Mouse (Mus musculus): Measurements from ENCODE around the gene Pnrc2. TPM values are rescaled to one million over a fixed set of nuclear protein-coding genes. Genes with fewer than 3 reads are reported as not detected.

Gene Pnrc2
- polyA plus RNA-seq, 1 experiment from 2014 or later: 105 TPM

DNA sequence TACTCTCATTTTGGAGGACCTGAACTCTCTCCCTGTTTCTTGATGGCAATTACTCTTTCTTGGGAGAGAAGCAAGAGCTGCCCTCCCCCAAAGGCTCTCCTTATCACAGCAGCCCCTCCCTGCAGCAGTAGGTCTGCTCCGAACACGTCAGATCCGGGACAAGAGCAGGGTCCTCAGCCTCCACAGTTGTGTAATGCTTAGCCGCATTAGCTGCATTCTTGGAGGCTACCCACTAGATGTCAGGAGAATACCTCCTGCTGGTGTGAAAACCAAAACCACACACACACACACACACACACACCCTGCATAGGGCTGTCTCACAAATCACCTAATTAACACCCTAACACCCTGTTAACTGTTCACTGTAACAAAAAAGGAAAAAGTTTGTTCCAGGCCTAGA lies 19.2 kb upstream of the Pnrc2 start:
- ChIA-PET CTCF (interaction anchor here (0.9 to 1.5 kb wide), 3 partner anchors 27 to 92 kb away, joined by 3 to 4 read pairs (median 3); partner anchors contain the start of gene Fuca1), POLR2A (no interaction called here)
- ATAC-seq (no peak), DNase-seq (ENCODE audit: low read depth, low spot score) (no peak)
- in situ Hi-C loops (cut with MboI; ENCODE audit: low pct_unique_long_range_greater_than_20kb): no loop called here
- no peak for TF ChIP-seq CTCF (IDR thresholded peaks at IDR 0.05)
- no peaks in the 10 kb centered on the region for H3K27me3 ChIP-seq

DNA sequence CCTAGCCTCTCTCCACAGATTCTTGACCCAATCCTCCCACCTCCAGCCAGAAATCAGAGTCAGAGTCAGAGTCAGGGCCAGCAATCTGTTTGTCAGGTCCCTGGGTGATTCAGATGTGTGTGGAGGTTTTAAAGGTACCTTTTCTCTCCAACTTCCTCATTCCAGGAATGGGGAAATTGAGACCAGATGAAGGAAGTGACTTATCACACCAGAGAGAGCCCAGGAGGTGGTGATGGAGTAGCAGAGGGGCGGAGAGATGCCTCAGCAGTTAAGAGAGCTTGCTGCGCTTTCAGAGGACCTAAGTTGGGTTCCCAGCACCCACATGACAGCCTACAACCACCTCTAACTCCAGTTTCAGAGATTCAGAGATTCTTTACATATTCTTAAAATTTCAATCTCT lies 17.9 kb upstream of the Pnrc2 start:
- in situ Hi-C loops (cut with MboI; ENCODE audit: low pct_unique_long_range_greater_than_20kb): no loop called here
- TF ChIP-seq CTCF (IDR thresholded peaks at IDR 0.05): no peak
- ChIA-PET CTCF (no interaction called here), POLR2A (no interaction called here)
- H3K27me3 ChIP-seq: no peaks in the 10 kb centered on the region
- no peak for DNase-seq (ENCODE audit: low read depth, low spot score)
- no peak for ATAC-seq

DNA sequence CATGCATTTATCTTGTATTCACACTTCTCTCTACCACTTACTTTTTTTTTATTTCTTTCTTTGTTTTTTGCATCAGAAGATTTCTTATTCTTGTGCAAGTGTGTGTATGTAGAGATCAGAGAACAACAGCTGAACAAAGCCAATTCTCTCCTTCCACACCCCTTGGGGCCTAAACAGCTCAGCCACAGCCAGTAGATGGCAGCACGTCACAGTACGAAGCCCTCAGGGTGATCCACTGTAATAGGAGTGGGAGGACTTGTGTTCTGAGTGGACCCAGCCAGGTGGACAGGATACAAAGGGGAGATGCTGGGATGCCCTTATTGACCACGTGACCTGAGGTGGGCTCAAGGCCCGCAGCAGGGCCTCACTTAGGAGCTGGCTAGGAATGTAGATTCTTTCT lies 16.2 kb upstream of the Pnrc2 start:
- CTCF ChIA-PET: interaction anchor here (1.1 kb wide), 1 partner anchor 9 kb away, joined by 3 read pairs; no protein-coding TSS in a partner anchor
- ATAC-seq (no peak), DNase-seq (ENCODE audit: low read depth, low spot score) (no peak)
- H3K27me3 ChIP-seq: no peaks in the 10 kb centered on the region
- TF ChIP-seq CTCF (IDR thresholded peaks at IDR 0.05): peak; percentile 53
- POLR2A ChIA-PET: no interaction called here
- in situ Hi-C loops (cut with MboI; ENCODE audit: low pct_unique_long_range_greater_than_20kb): no loop called here

DNA sequence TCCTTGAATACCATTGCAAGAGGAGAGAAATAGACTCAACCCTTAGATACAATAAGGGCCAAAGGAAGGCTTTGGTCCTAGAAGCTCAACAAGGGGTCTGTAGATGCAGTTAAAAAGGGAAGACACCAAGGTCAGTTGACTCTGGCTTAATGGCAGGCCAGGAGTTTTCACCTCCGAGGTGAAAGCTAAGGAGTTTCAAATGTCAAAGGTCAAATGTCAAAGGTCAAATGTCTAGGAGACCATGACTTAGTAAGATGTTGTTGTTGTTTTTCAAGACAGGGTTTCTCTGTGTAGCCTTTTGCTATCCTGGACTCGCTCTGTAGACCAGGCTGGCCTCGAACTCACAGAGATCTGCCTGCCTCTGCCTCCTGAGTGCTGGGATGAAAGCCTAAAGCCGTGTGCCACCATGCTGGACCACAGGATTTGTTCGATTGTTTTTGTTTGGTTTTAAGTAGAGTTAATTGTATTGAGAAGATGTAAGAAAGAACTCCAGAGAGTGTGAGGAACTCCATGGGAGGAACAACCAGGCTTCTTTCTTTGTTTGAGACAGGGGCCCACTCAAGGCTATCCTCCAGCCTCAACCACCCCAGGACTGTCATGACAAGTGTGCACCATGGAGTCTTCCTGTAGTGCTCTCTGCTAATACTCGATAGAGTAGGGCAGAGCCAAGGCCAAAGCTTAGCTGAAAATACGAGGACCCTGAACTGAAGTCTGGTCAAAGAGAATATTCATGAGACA lies 15.7 kb upstream of the Pnrc2 start:
- H3K27me3 ChIP-seq: no peaks in the 10 kb centered on the region

DNA sequence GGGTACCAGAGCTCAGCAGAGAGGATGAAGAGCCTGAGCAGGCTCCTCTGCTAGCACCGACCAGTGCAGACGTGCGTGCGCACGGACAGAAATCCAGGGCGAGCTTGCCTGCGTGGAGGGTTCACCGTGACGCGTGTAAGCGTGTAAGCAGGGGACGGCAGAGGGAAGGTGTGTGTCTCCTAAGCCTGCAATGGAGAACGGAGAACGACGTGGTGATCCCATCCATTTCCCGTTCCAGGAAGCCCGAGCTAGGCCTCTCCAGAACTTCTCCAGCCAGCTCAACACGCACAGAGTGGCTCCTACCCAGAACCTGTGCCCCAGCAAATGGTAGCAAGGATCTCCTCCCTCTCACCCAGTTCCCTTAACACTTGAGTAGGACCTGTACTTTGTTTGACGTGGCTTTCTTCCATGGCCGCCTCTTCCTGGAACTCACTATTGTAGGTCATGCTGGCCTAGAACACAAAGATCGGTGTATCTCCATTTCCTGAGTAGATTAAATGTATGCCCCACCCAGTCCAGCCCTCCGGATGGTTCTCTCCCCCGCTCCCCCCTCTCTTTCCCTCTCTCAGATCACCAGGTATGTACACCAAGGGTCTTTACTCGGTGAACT lies 14.9 kb upstream of the Pnrc2 start:
- ChIA-PET POLR2A (no interaction called here), CTCF (no interaction called here)
- no peaks in the 10 kb centered on the region for H3K27me3 ChIP-seq
- no peak for TF ChIP-seq CTCF (IDR thresholded peaks at IDR 0.05)
- in situ Hi-C loops (cut with MboI; ENCODE audit: low pct_unique_long_range_greater_than_20kb): no loop called here
- DNase-seq (ENCODE audit: low read depth, low spot score) (no peak), ATAC-seq (no peak)

More for the DNA sequence above, 15.7 kb upstream of the Pnrc2 start:
- POLR2A ChIA-PET: no interaction called here
- in situ Hi-C loops (cut with MboI; ENCODE audit: low pct_unique_long_range_greater_than_20kb): no loop called here
- no peak for TF ChIP-seq CTCF (IDR thresholded peaks at IDR 0.05)
- CTCF ChIA-PET: interaction anchor here (1.1 kb wide), 1 partner anchor 10 kb away, joined by 3 read pairs; no protein-coding TSS in a partner anchor
- ATAC-seq: no peak
- DNase-seq (ENCODE audit: low read depth, low spot score): no peak

DNA sequence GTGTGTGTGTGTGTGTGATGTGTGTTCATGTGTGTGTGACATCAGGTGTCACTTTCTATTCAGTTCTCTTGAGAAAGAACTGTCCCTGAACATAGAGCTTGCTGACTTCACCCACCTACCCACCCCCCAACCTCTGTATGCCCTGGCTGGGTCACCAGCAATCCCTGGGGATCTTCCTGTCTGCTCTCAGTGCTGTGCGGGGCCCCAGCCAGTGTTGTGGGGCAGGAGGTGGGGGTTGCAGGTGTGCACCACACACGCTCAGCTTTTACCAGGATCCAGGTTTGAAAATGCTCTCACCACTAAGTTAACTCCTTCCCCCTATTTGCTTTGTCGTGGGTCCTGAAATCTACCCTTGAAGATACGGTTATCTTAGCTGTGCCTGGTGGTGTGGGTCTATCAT lies 12.5 kb upstream of the Pnrc2 start:
- no peak for DNase-seq (ENCODE audit: low read depth, low spot score)
- TF ChIP-seq CTCF (IDR thresholded peaks at IDR 0.05): no peak
- ChIA-PET POLR2A (no interaction called here), CTCF (no interaction called here)
- in situ Hi-C loops (cut with MboI; ENCODE audit: low pct_unique_long_range_greater_than_20kb): no loop called here
- ATAC-seq: no peak
- no peaks in the 10 kb centered on the region for H3K27me3 ChIP-seq

DNA sequence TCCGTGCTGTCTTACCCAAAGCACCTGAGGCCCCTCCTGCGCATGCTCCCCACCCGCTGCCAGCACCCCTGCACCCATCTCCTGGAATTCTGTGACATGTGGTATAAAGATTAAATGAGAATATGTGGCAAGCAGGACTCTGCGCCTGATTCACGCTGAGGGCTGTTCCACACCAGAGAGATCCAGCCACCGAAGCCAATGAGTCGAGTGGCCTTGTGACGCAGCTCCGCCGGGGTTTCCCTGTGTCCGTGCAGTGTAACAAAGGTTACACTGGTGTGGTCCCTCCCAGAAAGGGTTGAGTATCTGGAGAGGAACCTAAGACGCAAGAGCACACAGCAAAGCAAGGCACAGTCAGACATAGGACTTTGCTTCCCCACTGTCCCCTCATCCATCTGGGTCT lies 12.0 kb upstream of the Pnrc2 start:
- TF ChIP-seq CTCF (IDR thresholded peaks at IDR 0.05): no peak
- no peaks in the 10 kb centered on the region for H3K27me3 ChIP-seq
- no peak for DNase-seq (ENCODE audit: low read depth, low spot score)
- ChIA-PET CTCF (no interaction called here), POLR2A (no interaction called here)
- ATAC-seq: no peak
- in situ Hi-C loops (cut with MboI; ENCODE audit: low pct_unique_long_range_greater_than_20kb): no loop called here

DNA sequence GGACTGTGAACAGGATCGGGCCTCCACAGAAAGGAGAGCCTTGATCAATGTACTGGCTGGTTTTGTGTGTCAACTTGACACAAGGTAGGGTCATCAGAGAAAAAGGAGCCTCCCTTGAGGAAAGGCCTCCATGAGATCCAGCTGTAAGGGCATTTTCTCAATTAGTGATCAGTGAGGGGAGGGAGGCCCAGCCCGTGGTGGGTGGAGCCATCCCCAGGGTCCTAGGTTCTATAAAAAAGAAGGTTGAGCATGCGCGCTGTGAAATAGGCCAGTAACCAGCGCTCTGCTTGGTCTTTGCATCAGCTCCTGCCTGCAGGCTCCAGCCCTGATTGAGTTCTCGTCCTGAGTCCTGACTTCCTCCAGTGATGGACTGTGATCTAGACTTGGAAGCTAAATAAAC lies 10.9 kb upstream of the Pnrc2 start:
- no peak for TF ChIP-seq CTCF (IDR thresholded peaks at IDR 0.05)
- DNase-seq (ENCODE audit: low read depth, low spot score): no peak
- ChIA-PET POLR2A (no interaction called here), CTCF (no interaction called here)
- no peak for ATAC-seq
- no peaks in the 10 kb centered on the region for H3K27me3 ChIP-seq
- in situ Hi-C loops (cut with MboI; ENCODE audit: low pct_unique_long_range_greater_than_20kb): no loop called here

DNA sequence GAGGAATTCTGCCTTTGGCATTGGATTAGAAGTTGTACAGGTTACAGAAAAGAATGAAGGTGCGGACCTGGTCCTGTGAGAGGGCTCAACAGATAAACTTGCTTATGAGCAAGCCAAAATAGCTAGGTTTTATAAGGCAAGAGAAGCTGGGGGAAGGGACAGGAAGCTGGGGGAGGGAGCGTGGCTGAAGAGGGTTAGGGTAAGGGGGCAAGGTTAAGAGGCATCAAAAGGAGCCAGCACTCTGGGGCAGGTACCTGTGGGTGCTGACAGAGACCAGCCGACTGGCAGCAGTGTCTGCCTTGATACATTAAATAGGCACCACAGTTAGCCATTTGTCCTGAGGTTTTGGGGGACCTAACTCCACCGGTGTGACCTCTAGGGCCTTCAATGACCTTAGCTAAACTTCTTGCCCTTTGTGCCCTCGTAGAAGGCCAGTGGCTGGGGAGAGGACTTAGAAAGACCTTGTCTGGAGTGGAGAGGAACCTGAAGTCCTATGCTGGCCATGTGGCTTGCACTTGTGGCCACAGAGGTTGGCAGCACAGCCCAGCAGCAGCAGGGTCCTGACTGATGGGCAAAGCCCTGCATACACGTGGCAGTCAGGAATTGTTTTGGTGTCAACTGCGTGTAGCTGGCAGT lies 10.3 kb upstream of the Pnrc2 start:
- H3K27me3 ChIP-seq: no peaks in the 10 kb centered on the region
- ATAC-seq (no peak), DNase-seq (ENCODE audit: low read depth, low spot score) (no peak)
- POLR2A ChIA-PET: no interaction called here
- in situ Hi-C loops (cut with MboI; ENCODE audit: low pct_unique_long_range_greater_than_20kb): no loop called here
- TF ChIP-seq CTCF (IDR thresholded peaks at IDR 0.05): no peak
- CTCF ChIA-PET: interaction anchor here (0.9 kb wide), 1 partner anchor 10 kb away, joined by 3 read pairs; no protein-coding TSS in a partner anchor

DNA sequence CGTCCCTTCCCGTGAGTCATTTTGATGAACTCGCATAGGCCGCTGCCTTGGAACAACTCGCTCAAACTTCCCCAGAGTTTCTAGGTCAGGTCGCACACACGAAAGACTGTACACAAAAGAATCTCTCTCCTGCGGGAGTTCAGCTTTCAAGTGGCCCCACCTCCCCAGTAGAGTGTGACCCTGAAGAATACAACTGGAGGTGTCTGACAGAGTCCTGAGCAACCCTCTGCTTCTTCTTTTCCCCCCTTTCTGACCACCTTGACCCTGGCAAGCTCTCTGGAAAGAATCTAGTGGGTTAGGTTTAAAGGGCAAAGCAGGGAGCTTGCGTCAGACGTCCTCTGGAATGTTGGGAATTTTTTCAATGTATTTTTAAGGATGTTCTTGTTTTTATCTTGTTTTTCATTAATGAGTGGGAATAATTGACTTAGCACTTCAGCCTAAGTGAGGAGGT lies 9.8 kb upstream of the Pnrc2 start:
- POLR2A ChIA-PET: no interaction called here
- TF ChIP-seq CTCF (IDR thresholded peaks at IDR 0.05): no peak

DNA sequence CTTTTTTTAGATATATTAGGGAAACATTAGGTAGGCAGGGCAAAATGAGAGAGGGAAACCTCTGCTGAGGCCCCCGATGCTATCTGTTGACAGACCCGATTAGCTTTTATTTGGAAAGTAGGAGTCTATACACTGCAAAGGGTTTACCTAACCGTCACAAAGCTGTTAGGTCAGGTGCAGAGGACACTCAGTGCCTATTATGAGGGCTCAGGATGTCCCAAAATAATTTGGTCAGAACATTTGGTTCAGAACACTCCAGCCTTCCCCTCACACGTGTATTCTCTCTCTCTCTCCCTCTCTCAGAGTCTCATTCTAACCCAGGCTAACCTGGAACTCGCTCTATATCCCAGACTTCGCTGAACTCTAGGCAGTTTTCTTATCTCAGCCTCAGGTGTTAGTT lies 8.4 kb upstream of the Pnrc2 start:
- ChIA-PET CTCF (no interaction called here), POLR2A (no interaction called here)
- DNase-seq (ENCODE audit: low read depth, low spot score): no peak
- in situ Hi-C loops (cut with MboI; ENCODE audit: low pct_unique_long_range_greater_than_20kb): no loop called here
- H3K27me3 ChIP-seq: no peaks in the 10 kb centered on the region
- no peak for TF ChIP-seq CTCF (IDR thresholded peaks at IDR 0.05)
- no peak for ATAC-seq

More for the DNA sequence above, 9.8 kb upstream of the Pnrc2 start:
- CTCF ChIA-PET: interaction anchor here (0.9 kb wide), 1 partner anchor 9 kb away, joined by 3 read pairs; no protein-coding TSS in a partner anchor
- DNase-seq (ENCODE audit: low read depth, low spot score) (no peak), ATAC-seq (no peak)
- H3K27me3 ChIP-seq: no peaks in the 10 kb centered on the region
- in situ Hi-C loops (cut with MboI; ENCODE audit: low pct_unique_long_range_greater_than_20kb): no loop called here

Measured in Patski (cell line).